Mouse (Mus musculus) liver, postnatal 0 days (tissue): ENCODE data around the gene Gatad2a.

Experiments used
- CTCF ChIP-seq: sonication (generic); IDR thresholded peaks from 2 replicates; pipeline ENCODE4 v1.5.1; 2016; ENCODE audit warnings: antibody characterized with exemption, low read depth
- EP300 ChIP-seq: IDR thresholded peaks from 2 replicates; pipeline ENCODE4 v1.6.1; 2016; ENCODE audit warnings: antibody characterized with exemption, low read depth, mild to moderate bottlenecking

GRCm38 (mm10) chr8:70041885-70042546 is 45.8 kb upstream of the Gatad2a start:
- TF ChIP-seq CTCF (no peak), EP300 (no peak)
